Mouse (Mus musculus) CH12.LX (cell line): Measurements from ENCODE around the gene Creg1. TPM values are rescaled to one million over a fixed set of nuclear protein-coding genes. Genes with fewer than 3 reads are reported as not detected.

ENCODE experiments used
- DNase-seq: peaks from one replicate; pipeline ENCODE4 v3.0.0-alpha.2; 2013; ENCODE audit errors: extremely low read depth
- H3K27ac ChIP-seq: 2 replicates; pipeline ENCODE4 v1.5.1; 2012; ENCODE audit warnings: low read depth, mild to moderate bottlenecking, control low read depth, moderate library complexity; ENCODE audit not compliant: insufficient read depth
- H3K27me3 ChIP-seq: replicated peaks from 2 replicates; pipeline ENCODE3; 2012; ENCODE audit warnings: inconsistent platforms
- H3K36me3 ChIP-seq, 2 experiments: replicated peaks in 1 of 2; 2 replicates each; pipeline versions ENCODE3 to v1.6.1; 2012; ENCODE audit warnings: inconsistent platforms in 1 of 2, low read length in 1 of 2, mild to moderate bottlenecking in 1 of 2, mixed read lengths in 1 of 2, moderate library complexity in 1 of 2; ENCODE audit not compliant: control insufficient read depth in 1 of 2, insufficient read depth in 1 of 2
- H3K4me1 ChIP-seq, 2 experiments: 2 replicates each; pipeline ENCODE4 v1.6.1; 2012; ENCODE audit warnings: inconsistent platforms in 1 of 2, moderate library complexity in 1 of 2; ENCODE audit not compliant: insufficient read depth in 2 of 2, control insufficient read depth in 1 of 2
- H3K4me2 ChIP-seq: 2 replicates; pipeline ENCODE4 v1.6.1; 2012; ENCODE audit warnings: low read depth, mild to moderate bottlenecking, control low read depth; ENCODE audit not compliant: poor library complexity, insufficient read depth, severe bottlenecking
- H3K4me3 ChIP-seq, 3 experiments: fragments of 150-350 bp in 1 of 3; sonication (generic) in 1 of 3; replicated peaks in 1 of 3; 2 replicates each; pipeline versions ENCODE3 to v1.5.1; 2011 to 2012; ENCODE audit warnings: low read depth in 2 of 3, low read length in 2 of 3, mild to moderate bottlenecking in 2 of 3, moderate library complexity in 2 of 3, control low read depth in 1 of 3, improper control_type of control experiment in 1 of 3, inconsistent platforms in 1 of 3, mixed read lengths in 1 of 3; ENCODE audit not compliant: poor library complexity in 1 of 3
- H3K79me2 ChIP-seq: replicated peaks from 2 replicates; pipeline ENCODE4 v1.6.1; 2012; ENCODE audit warnings: mild to moderate bottlenecking, moderate library complexity; ENCODE audit not compliant: control insufficient read depth, poor library complexity, insufficient read depth, severe bottlenecking; ENCODE audit errors: extremely low read depth
- H3K9ac ChIP-seq: 2 replicates; pipeline ENCODE4 v1.6.1; 2012; ENCODE audit warnings: low read depth, mild to moderate bottlenecking, control low read depth, moderate library complexity; ENCODE audit not compliant: insufficient read depth
- H3K9me3 ChIP-seq: replicated peaks from 2 replicates; pipeline ENCODE3; 2012; ENCODE audit warnings: low read length, inconsistent platforms, mixed read lengths
- BHLHE40 ChIP-seq: IDR thresholded peaks from 2 replicates; pipeline ENCODE4 v1.6.1; 2011; ENCODE audit warnings: mild to moderate bottlenecking, low read depth, low read length, improper control_type of control experiment
- CHD2 ChIP-seq: IDR thresholded peaks from 2 replicates; pipeline ENCODE4 v1.6.1; 2011; ENCODE audit warnings: low read length, improper control_type of control experiment
- E2F4 ChIP-seq: IDR thresholded peaks from 2 replicates; pipeline ENCODE4 v1.6.1; 2011; ENCODE audit warnings: low read depth, low read length, improper control_type of control experiment; ENCODE audit not compliant: insufficient replicate concordance
- IRF4 ChIP-seq: IDR thresholded peaks from 2 replicates; pipeline ENCODE4 v1.6.1; 2014; ENCODE audit warnings: low read depth, mild to moderate bottlenecking, inconsistent platforms, low read length, improper control_type of control experiment
- JUND ChIP-seq: conservative IDR thresholded peaks from 2 replicates; pipeline ENCODE4 v1.6.1; 2011; ENCODE audit warnings: low read depth, low read length, improper control_type of control experiment
- KAT2A ChIP-seq: IDR thresholded peaks from 2 replicates; pipeline ENCODE4 v1.6.1; 2012; ENCODE audit warnings: low read length, improper control_type of control experiment, inconsistent platforms; ENCODE audit not compliant: insufficient replicate concordance
- MAFK ChIP-seq: IDR thresholded peaks from 2 replicates; pipeline ENCODE4 v1.6.1; 2011; ENCODE audit warnings: low read length, improper control_type of control experiment; ENCODE audit not compliant: insufficient replicate concordance
- MEF2A ChIP-seq: IDR thresholded peaks from 2 replicates; pipeline ENCODE4 v1.6.1; 2014; ENCODE audit warnings: low read depth, mild to moderate bottlenecking, inconsistent platforms, low read length, improper control_type of control experiment, borderline replicate concordance
- MXI1 ChIP-seq: IDR thresholded peaks from 2 replicates; pipeline ENCODE4 v1.6.1; 2011; ENCODE audit warnings: mild to moderate bottlenecking, low read depth, low read length, improper control_type of control experiment
- POLR2A ChIP-seq: IDR thresholded peaks from 2 replicates; pipeline ENCODE4 v1.6.1; 2011; ENCODE audit warnings: low read depth, mild to moderate bottlenecking, improper control_type of control experiment, low read length
- POLR2AphosphoS2 ChIP-seq: IDR thresholded peaks from 2 replicates; pipeline ENCODE4 v1.6.1; 2011; ENCODE audit warnings: low read depth, low read length, improper control_type of control experiment
- RAD21 ChIP-seq: IDR thresholded peaks from 2 replicates; pipeline ENCODE4 v1.6.1; 2011; ENCODE audit warnings: low read depth, mild to moderate bottlenecking, low read length, improper control_type of control experiment, moderate library complexity
- TCF12 ChIP-seq: IDR thresholded peaks from 2 replicates; pipeline ENCODE4 v1.6.1; 2014; ENCODE audit warnings: low read depth, mild to moderate bottlenecking, inconsistent platforms, low read length, improper control_type of control experiment
- UBTF ChIP-seq: IDR thresholded peaks from 2 replicates; pipeline ENCODE4 v1.6.1; 2012; ENCODE audit warnings: low read depth, mild to moderate bottlenecking, inconsistent platforms, low read length, improper control_type of control experiment, moderate library complexity
- ZC3H11A ChIP-seq: IDR thresholded peaks from 2 replicates; pipeline ENCODE4 v1.6.1; 2012; ENCODE audit warnings: low read depth, mild to moderate bottlenecking, inconsistent platforms, low read length, improper control_type of control experiment
- ZMIZ1 ChIP-seq: IDR thresholded peaks from 2 replicates; pipeline ENCODE4 v1.6.1; 2012; ENCODE audit warnings: low read depth, mild to moderate bottlenecking, inconsistent platforms, low read length, improper control_type of control experiment
- ZNF384 ChIP-seq: IDR thresholded peaks from 2 replicates; pipeline ENCODE4 v1.6.1; 2012; ENCODE audit warnings: low read depth, low read length, improper control_type of control experiment, inconsistent platforms
- dilution Hi-C: fragments of 300-500 bp; cut with MboI; formaldehyde crosslinking; loops from 2 replicates; pipeline ENCODE4 v1.14.3; 2020; ENCODE audit warnings: low sequenced_read_pairs; ENCODE audit not compliant: extremely low pct_unique_long_range_greater_than_20kb, extremely low pct_ligation_motif_present
- in situ Hi-C: fragments of 300-500 bp; cut with MboI; formaldehyde crosslinking; loops from 3 replicates; pipeline ENCODE4 v1.14.3; 2019; ENCODE audit warnings: low sequenced_read_pairs, low pct_ligation_motif_present, low pct_unique_long_range_greater_than_20kb, mixed read lengths
- polyA plus RNA-seq: library from polyadenylated mRNA; unstranded; fragments of >175 nt; gene quantifications from 2 replicates; pipeline ENCODE4 v1.2.1, GENCODE M21; 2012; ENCODE audit warnings: low read depth; ENCODE audit not compliant: insufficient read length
- total RNA-seq, 2 experiments: library from RNA; depleted of rRNA; stranded (reverse); fragments of 300-350 nt in 1 of 2; fragments of >200 nt in 1 of 2; gene quantifications; 2 replicates each; pipeline ENCODE4 v1.2.3; 2012 to 2014

Gene Creg1
- total and polyA plus RNA-seq, 3 experiments, result 22.3 to 44.3 (median 38.2) TPM

DNA sequence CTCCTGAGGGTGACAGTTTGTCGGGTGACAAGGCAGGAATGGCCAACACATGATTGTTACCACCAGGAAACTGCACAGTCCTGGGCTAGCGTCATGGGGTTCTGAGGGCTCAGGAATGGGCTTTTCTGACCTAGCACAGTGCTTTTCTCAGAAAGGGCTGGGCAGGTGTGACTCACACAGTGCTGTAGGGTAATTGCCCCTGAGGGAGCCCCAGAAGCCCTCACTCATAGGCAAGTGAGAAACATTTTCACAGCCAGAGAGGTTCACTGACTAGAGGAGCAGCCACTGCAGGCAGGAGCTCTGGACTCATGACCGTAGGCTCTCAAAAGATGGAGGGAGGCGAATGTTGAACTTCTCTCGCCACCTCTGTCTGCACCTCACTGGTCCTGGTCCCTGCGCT is 26.4 kb downstream of the Creg1 start:
- H3K9me3 ChIP-seq, result no peaks in the 10 kb centered on the region
- H3K4me2 ChIP-seq, result no peak overlapping the region
- in situ Hi-C loops (no loop called here), dilution Hi-C loops (no loop called here)
- no peaks in the 10 kb centered on the region for H3K36me3 ChIP-seq
- H3K27ac ChIP-seq, result no peak overlapping the region
- H3K27me3 ChIP-seq, result no peaks in the 10 kb centered on the region
- no peak for TF ChIP-seq RAD21
- no peak for TF ChIP-seq MXI1
- TF ChIP-seq BHLHE40, result no peak
- TF ChIP-seq ZMIZ1, result no peak
- TF ChIP-seq CHD2, result no peak
- no peak for TF ChIP-seq POLR2AphosphoS2
- TF ChIP-seq POLR2A, result no peak
- no peak for TF ChIP-seq ZNF384
- no peak for TF ChIP-seq E2F4
- no peak for TF ChIP-seq KAT2A
- H3K4me1 ChIP-seq, result no peaks in the 10 kb centered on the region
- no peak overlapping the region for H3K4me3 ChIP-seq
- DNase-seq, result no peak
- H3K9ac ChIP-seq, result no peak overlapping the region
- H3K79me2 ChIP-seq, result no peaks in the 10 kb centered on the region

DNA sequence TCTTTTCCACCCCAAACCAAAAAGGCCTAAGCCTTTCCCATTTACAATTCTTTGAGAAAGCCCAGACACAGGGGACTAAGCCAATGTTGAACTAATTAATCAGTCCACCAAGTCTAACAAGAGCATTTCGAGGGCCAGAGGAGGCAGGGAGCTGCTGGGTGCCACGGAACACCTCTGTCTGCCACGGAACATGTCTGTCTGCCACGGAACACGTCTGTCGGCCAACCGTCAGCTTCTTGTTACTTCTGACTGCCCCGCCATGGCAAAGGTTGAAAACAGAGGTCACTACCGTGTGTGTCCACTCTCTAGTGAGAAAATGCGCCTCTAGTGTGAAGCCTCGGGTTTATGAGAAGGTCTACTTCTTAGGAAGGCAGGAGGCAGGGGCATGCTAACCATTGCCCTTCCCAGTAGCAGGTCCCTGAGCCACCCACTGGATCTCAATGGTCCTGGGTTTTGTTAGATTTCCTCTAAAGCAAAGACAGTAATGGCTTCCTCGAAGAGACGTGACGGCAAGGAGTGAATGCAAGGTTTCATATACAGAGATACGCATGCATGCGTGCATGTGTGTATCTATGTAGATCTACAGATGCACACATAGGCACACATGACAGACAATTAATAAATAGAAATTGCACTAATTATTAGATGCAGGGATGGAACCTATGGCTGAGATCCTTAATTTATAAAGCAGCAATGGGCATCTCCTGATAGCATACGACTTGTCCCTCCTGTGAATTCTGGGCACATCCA is 27.1 kb downstream of the Creg1 start:
- H3K4me2 ChIP-seq, result no peak overlapping the region
- TF ChIP-seq BHLHE40 (no peak), JUND (no peak), IRF4 (no peak), ZNF384 (no peak), TCF12 (no peak), MEF2A (no peak), ZMIZ1 (no peak), CHD2 (no peak), ZC3H11A (no peak), UBTF (no peak), POLR2A (no peak), MAFK (no peak)
- no peaks in the 10 kb centered on the region for H3K4me1 ChIP-seq
- DNase-seq, result no peak
- H3K27me3 ChIP-seq, result no peaks in the 10 kb centered on the region
- H3K36me3 ChIP-seq, result no peaks in the 10 kb centered on the region
- no peak overlapping the region for H3K9ac ChIP-seq
- H3K27ac ChIP-seq, result no peak overlapping the region
- in situ Hi-C loops (no loop called here), dilution Hi-C loops (no loop called here)
- H3K9me3 ChIP-seq, result no peaks in the 10 kb centered on the region
- no peak overlapping the region for H3K4me3 ChIP-seq
- H3K79me2 ChIP-seq, result no peaks in the 10 kb centered on the region
